Mouse (Mus musculus): Measurements from ENCODE around the gene Ube4a.

GRCm38 (mm10) chr9:44985721-44986161 lies 20.3 kb upstream of the Ube4a start:
- TF ChIP-seq E2F4 (IDR thresholded peaks at IDR 0.05; ENCODE audit: insufficient read depth) (no peak), MYOD1 (IDR thresholded peaks at IDR 0.05; ENCODE audit: control insufficient read depth in 1 of 3, insufficient read length in 2 of 3, low read depth in 2 of 3) (no peak)

Measured in myocyte (in vitro differentiated cells).